Mouse (Mus musculus) MEL (cell line): ENCODE results near the gene Slc38a7. TPM values are rescaled to one million over a fixed set of nuclear protein-coding genes. Genes with fewer than 3 reads are reported as not detected.
"Not testable (repeated sequence)": the region's sequence is repeated elsewhere in the genome, so short reads cannot be mapped to it uniquely, and the experiment has no call there.

Source experiments
- DNase-seq: peaks from one replicate; pipeline ENCODE4 v3.0.0; 2011; ENCODE audit warnings: low read depth, low spot score
- H3K27ac ChIP-seq: 2 replicates; pipeline ENCODE4 v1.5.1; 2012; ENCODE audit warnings: low read depth, mild to moderate bottlenecking, control low read depth, low read length, moderate library complexity; ENCODE audit not compliant: control insufficient read depth
- H3K27me3 ChIP-seq, 2 experiments: fragments of 150-350 bp in 1 of 2; sonication (generic) in 1 of 2; 2 replicates each; pipeline ENCODE4 v1.6.1; 2012; ENCODE audit warnings: low read length in 2 of 2, mild to moderate bottlenecking in 2 of 2, improper control_type of control experiment in 1 of 2, moderate library complexity in 1 of 2; ENCODE audit not compliant: insufficient read depth in 2 of 2, control insufficient read depth in 1 of 2
- H3K36me3 ChIP-seq, 2 experiments: 2 replicates each; pipeline ENCODE4 v1.6.1; 2012 to 2014; ENCODE audit warnings: low read length in 2 of 2, improper control_type of control experiment in 1 of 2, inconsistent platforms in 1 of 2, mild to moderate bottlenecking in 1 of 2; ENCODE audit not compliant: insufficient read depth in 2 of 2, control insufficient read depth in 1 of 2
- H3K4me1 ChIP-seq, 2 experiments: fragments of 150-350 bp in 1 of 2; sonication (generic) in 1 of 2; 2 replicates each; pipeline ENCODE4 v1.6.1; 2012; ENCODE audit warnings: low read length in 2 of 2, improper control_type of control experiment in 1 of 2, mild to moderate bottlenecking in 1 of 2; ENCODE audit not compliant: insufficient read depth in 2 of 2, control insufficient read depth in 1 of 2
- H3K4me3 ChIP-seq, 2 experiments: fragments of 150-350 bp in 1 of 2; sonication (generic) in 1 of 2; 2 replicates each; pipeline ENCODE4 v1.5.1; 2012; ENCODE audit warnings: low read depth in 2 of 2, low read length in 2 of 2, mild to moderate bottlenecking in 2 of 2, moderate library complexity in 2 of 2, control low read depth in 1 of 2, improper control_type of control experiment in 1 of 2; ENCODE audit not compliant: control insufficient read depth in 1 of 2, insufficient read depth in 1 of 2
- H3K79me2 ChIP-seq: 2 replicates; pipeline ENCODE4 v1.6.1; 2012; ENCODE audit warnings: mild to moderate bottlenecking, low read length, moderate library complexity; ENCODE audit not compliant: control insufficient read depth, poor library complexity, insufficient read depth
- H3K9ac ChIP-seq: 2 replicates; pipeline ENCODE4 v1.6.1; 2012; ENCODE audit warnings: low read depth, mild to moderate bottlenecking, control low read depth, low read length, moderate library complexity; ENCODE audit not compliant: control insufficient read depth, poor library complexity, severe bottlenecking
- H3K9me3 ChIP-seq: fragments of 150-350 bp; sonication (generic); replicated peaks from 2 replicates; pipeline ENCODE4 v1.6.1; 2012; ENCODE audit warnings: mild to moderate bottlenecking, low read length, improper control_type of control experiment, moderate library complexity; ENCODE audit not compliant: insufficient read depth
- CTCF ChIP-seq, 3 experiments: IDR thresholded peaks in 2 of 3; conservative IDR thresholded peaks in 1 of 3; 2 replicates each; pipeline ENCODE4 v1.5.1; 2011 to 2012; ENCODE audit warnings: low read length in 3 of 3, low read depth in 2 of 3, mild to moderate bottlenecking in 2 of 3, improper control_type of control experiment in 1 of 3, inconsistent platforms in 1 of 3, mixed read lengths in 1 of 3, moderate library complexity in 1 of 3; ENCODE audit not compliant: control insufficient read depth in 1 of 3, insufficient read depth in 1 of 3, poor library complexity in 1 of 3, severe bottlenecking in 1 of 3
- EP300 ChIP-seq, 2 experiments: IDR thresholded peaks; 2 replicates each; pipeline ENCODE4 v1.6.1; 2011; ENCODE audit warnings: improper control_type of control experiment in 2 of 2, low read length in 2 of 2, low read depth in 1 of 2, mild to moderate bottlenecking in 1 of 2
- GATA1 ChIP-seq: IDR thresholded peaks from 2 replicates; pipeline ENCODE4 v1.6.1; 2011; ENCODE audit warnings: low read depth, low read length, improper control_type of control experiment
- MAZ ChIP-seq: IDR thresholded peaks from 2 replicates; pipeline ENCODE4 v1.6.1; 2012; ENCODE audit warnings: low read depth, mild to moderate bottlenecking, inconsistent platforms, low read length, improper control_type of control experiment
- RAD21 ChIP-seq: IDR thresholded peaks from 2 replicates; pipeline ENCODE4 v1.6.1; 2011; ENCODE audit warnings: mild to moderate bottlenecking, low read depth, low read length, improper control_type of control experiment
- TAL1 ChIP-seq: IDR thresholded peaks from 2 replicates; pipeline ENCODE4 v1.6.1; 2012; ENCODE audit warnings: mild to moderate bottlenecking, inconsistent platforms, low read length, moderate library complexity, mixed read lengths
- TBP ChIP-seq: IDR thresholded peaks from 2 replicates; pipeline ENCODE4 v1.8.0; 2011; ENCODE audit warnings: low read depth, low read length, improper control_type of control experiment
- TCF12 ChIP-seq: IDR thresholded peaks from 2 replicates; pipeline ENCODE4 v1.6.1; 2014; ENCODE audit warnings: low read depth, mild to moderate bottlenecking, inconsistent platforms, low read length, improper control_type of control experiment, moderate library complexity
- ZNF384 ChIP-seq: IDR thresholded peaks from 2 replicates; pipeline ENCODE4 v1.6.1; 2012; ENCODE audit warnings: low read depth, mild to moderate bottlenecking, inconsistent platforms, low read length, improper control_type of control experiment
- polyA plus RNA-seq, 2 experiments: library from polyadenylated mRNA; stranded (reverse) in 1 of 2; unstranded in 1 of 2; fragments of >175 nt in 1 of 2; fragments of >200 nt in 1 of 2; gene quantifications; 2 replicates each; pipeline versions ENCODE4 v1.2.1 to v1.2.4; 2012; ENCODE audit warnings: low replicate concordance in 2 of 2, low read depth in 1 of 2; ENCODE audit not compliant: insufficient read length in 2 of 2, insufficient read depth in 1 of 2, missing spikeins in 1 of 2
- total RNA-seq: library from RNA; depleted of rRNA; stranded (reverse); fragments of 300-350 nt; gene quantifications from 2 replicates; pipeline ENCODE4 v1.2.3, GENCODE M21; 2012

Gene Slc38a7
- total and polyA plus RNA-seq, 3 experiments: 2.5 to 6.5 TPM; not detected in 1

DNA sequence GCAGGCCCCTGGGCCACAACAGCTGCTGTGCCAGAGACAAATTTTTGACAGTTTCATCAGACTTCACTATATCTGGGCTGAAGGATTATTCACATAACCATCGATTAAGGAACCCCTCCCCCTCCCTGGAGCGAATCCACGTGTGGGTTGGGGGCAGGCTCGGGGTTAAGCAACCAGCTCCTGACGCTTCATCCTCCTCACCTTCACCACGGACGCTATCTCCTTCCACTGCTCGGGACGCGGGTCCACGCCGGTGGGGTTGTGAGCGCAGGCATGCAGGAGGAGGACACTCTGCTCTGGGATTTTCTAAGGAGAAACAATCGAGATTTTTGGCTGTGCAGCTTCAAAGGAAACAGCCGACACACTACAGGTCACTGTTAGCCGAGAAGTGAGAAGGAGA, 18.4 kb upstream of the Slc38a7 start:
- Histone ChIP-seq H3K79me2 (no peaks in the 10 kb centered on the region), H3K9me3 (no peaks in the 10 kb centered on the region), H3K27ac (no peak overlapping the region), H3K4me3 (no peak overlapping the region), H3K9ac (no peak overlapping the region), H3K27me3 (no peaks in the 10 kb centered on the region), H3K36me3 (peaks cover 0 to 21% of the 10 kb centered on the region in 2 experiments; a peak in 2 of 4 replicates), H3K4me1 (no peaks in the 10 kb centered on the region)
- no peak for DNase-seq
- TF ChIP-seq EP300 (IDR thresholded peaks at IDR 0.05; ENCODE audit: low read depth in 1 of 2, low read length in 2 of 2) (no peak), TAL1 (no peak), RAD21 (no peak)

DNA sequence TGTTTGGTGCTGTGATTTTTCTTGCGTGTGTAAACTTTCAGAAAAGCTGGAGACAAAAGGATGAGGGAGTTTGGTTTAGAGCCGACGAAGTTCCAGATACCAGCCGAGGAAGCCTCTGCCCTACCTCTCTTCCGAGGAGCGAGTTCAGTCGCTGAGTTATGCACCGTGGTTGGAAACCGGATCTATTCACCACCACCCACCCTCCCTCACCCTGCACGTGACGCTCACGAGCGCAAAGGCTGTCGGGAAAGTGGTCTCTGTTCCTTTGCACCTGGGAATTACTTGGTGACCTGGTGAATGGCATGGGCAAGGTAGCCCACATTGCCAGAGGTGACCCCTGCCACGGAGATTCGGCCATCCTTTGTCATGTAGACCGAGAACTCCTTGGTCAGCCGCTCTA, 11.5 kb upstream of the Slc38a7 start:
- H3K4me3 ChIP-seq, DNase-seq, H3K36me3 ChIP-seq, H3K79me2 ChIP-seq, H3K9me3 ChIP-seq, H3K4me1 ChIP-seq, H3K27ac ChIP-seq, H3K27me3 ChIP-seq, H3K9ac ChIP-seq: not testable (repeated sequence)

DNA sequence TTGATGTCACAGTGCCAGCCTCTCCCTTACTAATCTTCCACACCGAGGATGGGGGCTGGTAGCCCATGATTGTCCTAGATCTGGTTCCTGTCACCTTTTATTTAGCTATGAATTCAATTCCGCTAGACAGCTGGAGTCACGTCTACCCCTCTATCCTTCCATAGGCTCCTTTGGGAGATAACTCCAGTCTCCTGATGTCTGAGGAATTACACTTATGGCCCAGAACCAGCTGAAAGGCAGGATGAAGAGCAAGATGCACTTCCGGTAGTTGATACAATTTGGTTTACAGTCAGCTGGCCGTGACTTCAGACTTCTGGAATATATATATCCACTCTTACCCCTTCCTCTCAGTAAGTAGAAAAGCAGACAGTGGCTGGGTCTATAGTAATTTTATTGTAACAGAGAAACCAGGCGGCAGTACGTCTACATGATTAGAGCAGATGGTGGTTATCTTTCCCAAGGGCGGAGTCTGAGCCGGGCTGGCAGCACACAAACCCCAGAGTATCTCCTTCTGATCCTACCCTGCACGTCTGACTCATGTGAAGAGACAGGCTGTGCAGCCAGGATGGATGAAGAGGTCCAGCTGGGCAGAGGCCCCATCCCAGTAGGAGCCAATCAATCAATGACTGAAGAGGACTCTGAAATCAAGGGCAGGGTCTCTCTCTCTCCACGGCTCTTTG, 10.6 kb upstream of the Slc38a7 start:
- not testable (repeated sequence) for H3K4me1 ChIP-seq, H3K27ac ChIP-seq, H3K9ac ChIP-seq, H3K9me3 ChIP-seq, H3K27me3 ChIP-seq, H3K4me3 ChIP-seq, H3K79me2 ChIP-seq, H3K36me3 ChIP-seq
- peak; percentile 28 for DNase-seq

DNA sequence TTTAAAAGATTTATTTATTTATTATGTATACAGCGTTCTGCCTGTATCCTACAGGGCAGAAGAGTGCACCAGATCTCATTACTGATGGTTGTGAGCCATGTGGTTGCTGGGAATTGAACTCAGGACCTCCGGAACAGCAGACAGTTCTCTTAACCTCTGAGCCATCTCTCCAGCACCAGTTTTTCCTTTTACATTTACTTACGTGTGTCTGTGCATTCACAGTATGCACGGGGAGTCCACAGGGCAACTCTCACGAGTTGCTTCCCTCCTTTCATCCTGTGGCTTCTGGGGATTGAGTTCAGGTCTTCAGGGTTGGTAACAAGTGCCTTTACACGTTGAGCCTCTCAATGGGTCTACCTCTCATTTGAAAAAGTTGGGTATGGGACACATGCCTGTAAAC, 835 bp upstream of the Slc38a7 start:
- no peak for DNase-seq
- Histone ChIP-seq H3K4me3 (no peak overlapping the region), H3K79me2 (peaks cover 3% of the 10 kb centered on the region; the same call in 1 of the 2 replicates), H3K27me3 (no peaks in the 10 kb centered on the region; a peak in 1 of 4 replicates), H3K9ac (no peak overlapping the region)
- TF ChIP-seq TBP (peak; percentile 72), TCF12 (no peak), ZNF384 (no peak), CTCF (IDR thresholded peaks at IDR 0.05 in 2 of 3, conservative IDR thresholded peaks at IDR 0.05 in 1 of 3; ENCODE audit: control insufficient read depth in 1 of 3, insufficient read depth in 1 of 3, low read depth in 2 of 3, low read length in 3 of 3, poor library complexity in 1 of 3, severe bottlenecking in 1 of 3) (no peak), MAZ (no peak), GATA1 (no peak)
- TF ChIP-seq, all 39 proteins: peak for 1
- Histone ChIP-seq H3K9me3 (no peaks in the 10 kb centered on the region), H3K4me1 (peaks cover 2 to 11% of the 10 kb centered on the region in 2 experiments; a peak in 3 of 4 replicates), H3K27ac (no peak overlapping the region), H3K36me3 (peaks cover 0 to 2% of the 10 kb centered on the region in 2 experiments; a peak in 2 of 4 replicates)
